Mouse (Mus musculus) gastrocnemius, adult 8-10 months (tissue): Measurements from ENCODE around the gene Pex19. TPM values are rescaled to one million over a fixed set of nuclear protein-coding genes. Genes with fewer than 3 reads are reported as not detected.

Source experiments
- DNase-seq, 2 experiments: peaks; one replicate each; pipeline ENCODE4 v3.0.0; 2022; ENCODE audit warnings: low spot score in 2 of 2
- total RNA-seq, 4 experiments: library from RNA; stranded (reverse); gene quantifications; 2 replicates each; pipeline ENCODE4 v1.2.4; 2022

The Pex19 gene
- total RNA-seq = 10 to 100 TPM; 74.5 to 83.0 (median 76.6) TPM

DNA sequence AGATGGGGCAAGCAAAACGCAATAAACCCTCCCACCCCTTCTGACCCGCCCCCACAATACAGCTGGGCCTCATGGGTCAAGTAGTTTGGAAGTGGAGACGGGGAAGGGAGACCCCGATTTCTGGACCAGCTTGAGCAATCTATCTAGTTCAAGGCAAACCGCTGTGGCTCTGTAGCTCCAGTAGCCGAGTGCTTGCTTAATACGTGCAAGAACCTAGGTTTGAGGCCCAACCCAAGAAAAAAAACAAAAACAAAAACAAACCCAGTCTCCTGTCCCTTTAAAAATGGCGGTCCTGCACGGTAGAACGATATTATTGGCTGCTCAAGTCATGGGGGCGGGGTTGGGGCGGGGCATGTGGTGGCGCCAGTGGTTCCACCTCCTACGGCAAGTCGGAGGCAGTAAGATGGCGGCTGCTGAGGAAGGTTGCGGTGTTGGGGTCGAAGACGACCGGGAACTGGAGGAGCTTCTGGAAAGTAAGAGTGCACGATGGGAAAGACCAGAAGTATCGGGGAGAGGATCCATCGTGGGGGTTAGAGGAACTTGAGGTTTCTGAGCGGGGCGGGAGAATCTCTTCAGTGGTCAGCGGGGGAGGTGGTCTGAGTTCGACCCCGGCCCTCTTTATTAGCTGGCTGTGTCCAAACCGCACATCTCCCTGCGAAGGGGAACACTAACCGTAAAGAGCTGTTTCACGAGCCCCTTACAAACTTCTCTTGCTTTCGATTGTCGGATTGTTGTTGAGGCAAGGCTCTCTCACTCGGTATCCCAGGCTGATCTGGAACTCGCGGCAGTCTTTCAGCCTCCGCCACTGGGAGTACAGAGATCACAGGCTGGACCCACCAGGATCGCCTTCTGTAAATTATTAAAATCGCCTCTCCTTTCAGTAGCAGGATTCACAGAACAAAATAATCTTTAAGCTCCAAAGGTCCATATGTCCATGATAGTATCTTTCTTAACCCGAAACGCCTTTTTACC is at the start of gene Pex19:
Gene Pex19 (plus strand): TSS at position 380 of the 972 bp plus-strand sequence.
- DNase-seq = peak; percentile 27 to 54

DNA sequence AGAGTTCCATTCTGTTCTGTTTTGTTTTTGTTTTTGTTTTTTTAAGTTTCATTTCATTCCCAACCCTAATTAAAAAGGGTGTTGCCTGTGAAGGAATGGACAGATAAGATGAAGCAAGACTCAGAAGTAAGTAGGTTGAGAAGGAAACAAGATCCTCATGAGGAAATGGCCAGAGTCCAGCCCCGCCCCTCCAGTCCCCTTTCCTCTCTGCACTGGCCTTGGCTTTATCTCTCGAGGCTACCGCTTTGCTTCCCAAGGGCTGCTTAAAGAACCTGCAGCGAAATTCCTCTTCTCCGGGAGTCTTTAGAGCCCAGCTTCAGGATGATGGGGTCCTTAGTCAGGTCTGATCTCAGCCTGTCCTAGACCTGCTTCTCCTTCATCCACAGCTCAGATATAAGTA is 48.6 kb upstream of the Pex19 start:
- DNase-seq = no peak

DNA sequence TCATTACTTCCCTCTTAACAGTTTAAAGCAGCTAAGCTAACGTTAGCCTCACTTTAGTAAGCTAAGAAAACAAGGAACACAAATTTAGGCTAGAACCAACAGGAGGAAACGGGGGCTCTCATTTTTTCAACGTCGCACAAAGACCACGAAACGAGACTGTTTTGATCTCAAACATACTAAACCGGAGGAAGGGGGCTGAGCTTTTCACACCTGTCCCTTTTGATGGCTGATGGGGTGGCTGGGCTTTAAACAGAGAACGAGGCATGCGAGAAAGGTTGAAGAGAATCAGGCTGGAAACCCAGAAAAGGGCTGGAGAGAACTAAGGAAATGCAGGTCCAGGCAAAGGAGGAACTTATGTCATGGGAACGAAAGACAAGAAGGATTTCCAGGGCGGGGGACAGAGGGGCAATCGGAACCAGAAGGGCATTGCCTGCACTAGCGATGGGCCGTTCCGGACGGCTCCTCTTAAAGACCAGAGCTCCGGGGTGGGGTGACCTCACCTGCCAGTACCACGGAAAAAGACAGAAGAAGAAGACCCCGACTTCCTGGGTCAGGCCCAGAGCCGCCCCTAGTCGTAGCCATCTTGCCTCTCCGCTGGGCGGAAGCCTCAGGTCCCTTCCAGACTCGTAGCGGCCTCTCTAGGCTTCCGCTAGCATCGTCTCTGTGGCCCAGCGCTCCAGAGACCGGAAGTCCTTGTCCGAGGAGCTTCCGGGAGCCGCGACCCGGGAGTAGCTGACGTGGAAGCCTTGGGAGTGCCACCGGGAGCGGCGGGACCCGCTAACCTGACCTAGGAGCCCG is 44.3 kb upstream of the Pex19 start, which contains the start of the genes Copa and Ncstn:
Gene Copa (plus strand): TSS at position 429 of the 798 bp plus-strand sequence.
Gene Ncstn (minus strand): TSS at position 695 of the 798 bp plus-strand sequence.
- DNase-seq = peak; percentile 87 to 91

DNA sequence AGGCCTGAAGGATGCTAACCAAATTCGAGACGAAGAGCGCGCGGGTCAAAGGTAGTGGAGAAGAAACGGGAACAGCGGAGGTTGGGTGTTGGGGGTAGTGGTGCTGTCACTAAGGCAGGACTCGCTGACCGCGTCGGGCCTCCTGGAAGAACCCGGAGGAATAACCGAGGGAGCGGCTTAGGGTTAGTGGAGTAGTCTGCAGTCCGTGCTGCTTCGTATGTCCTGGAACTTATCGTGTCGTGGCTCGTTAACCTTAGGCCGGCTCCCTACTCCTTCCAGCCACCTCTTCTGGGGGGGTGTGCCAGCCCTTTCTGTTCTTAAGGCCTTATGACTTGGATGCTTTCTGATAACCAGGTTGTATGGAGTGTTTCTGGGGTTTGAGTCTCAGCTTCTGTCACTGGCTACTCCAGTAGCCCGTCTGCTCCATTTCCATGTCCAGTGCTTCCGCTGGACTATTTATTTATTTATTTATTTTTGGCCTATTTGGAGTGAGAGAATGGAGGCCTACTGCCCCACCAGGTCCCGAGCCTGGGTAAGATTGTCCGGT is 43.6 kb upstream of the Pex19 start:
- no peak for DNase-seq

DNA sequence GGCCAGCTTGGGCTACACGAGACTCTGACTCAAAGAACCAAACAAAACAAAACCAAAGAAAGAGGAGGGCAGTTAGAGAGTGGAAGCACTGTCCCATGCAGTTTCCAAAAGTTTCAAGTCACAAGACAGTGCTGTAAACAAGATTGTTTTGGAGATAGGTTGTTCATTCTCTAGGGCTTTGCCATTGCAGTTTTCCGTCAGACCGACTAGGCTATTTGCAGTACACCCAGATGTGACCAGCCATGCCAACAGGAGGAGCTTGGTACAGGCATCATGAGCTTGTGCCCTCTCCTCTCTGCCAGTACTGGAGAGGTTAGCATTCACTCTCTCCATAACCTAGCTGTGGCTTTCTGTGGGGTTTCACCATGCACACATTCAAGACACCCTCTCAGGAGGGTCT is 33.0 kb upstream of the Pex19 start:
- no peak for DNase-seq

DNA sequence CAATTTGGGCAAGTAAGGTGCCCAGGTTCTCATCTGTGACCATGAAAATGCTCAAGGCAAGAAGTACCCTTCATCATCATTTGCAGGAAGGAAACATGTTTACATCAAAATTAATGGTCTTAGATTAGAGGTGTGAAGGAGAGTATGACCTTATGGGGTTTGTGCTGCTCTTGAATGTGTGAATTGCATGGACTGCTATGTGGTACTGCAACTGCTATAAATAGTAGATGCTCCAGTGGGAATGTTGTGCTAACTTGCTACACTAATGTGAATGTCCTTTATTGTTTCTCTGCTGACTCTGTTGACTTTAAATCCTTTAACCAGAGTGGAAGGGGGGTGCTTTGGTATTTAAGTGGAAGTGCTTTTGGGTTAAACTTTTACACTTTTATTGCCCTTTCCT is 32.3 kb upstream of the Pex19 start:
- DNase-seq = no peak

DNA sequence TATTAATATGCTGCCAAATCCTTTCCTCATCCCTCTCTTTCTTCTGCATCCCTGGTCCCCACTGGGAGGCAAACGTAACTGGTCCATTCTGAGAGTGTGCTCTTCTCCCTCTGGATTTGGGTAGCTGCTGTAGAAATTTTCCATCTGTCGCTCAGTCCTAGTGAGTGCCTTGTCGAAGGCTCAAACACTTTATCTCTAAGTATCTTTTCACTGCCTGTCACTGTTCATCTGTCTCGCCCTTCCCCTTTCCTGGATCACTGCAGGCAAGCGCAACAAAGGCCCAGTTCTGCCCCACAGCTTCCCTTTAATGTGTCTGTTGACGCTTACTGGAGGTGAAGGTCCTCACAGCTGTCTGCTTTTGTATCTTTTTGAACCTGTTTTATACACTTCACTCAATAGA is 31.4 kb upstream of the Pex19 start:
- DNase-seq = no peak

DNA sequence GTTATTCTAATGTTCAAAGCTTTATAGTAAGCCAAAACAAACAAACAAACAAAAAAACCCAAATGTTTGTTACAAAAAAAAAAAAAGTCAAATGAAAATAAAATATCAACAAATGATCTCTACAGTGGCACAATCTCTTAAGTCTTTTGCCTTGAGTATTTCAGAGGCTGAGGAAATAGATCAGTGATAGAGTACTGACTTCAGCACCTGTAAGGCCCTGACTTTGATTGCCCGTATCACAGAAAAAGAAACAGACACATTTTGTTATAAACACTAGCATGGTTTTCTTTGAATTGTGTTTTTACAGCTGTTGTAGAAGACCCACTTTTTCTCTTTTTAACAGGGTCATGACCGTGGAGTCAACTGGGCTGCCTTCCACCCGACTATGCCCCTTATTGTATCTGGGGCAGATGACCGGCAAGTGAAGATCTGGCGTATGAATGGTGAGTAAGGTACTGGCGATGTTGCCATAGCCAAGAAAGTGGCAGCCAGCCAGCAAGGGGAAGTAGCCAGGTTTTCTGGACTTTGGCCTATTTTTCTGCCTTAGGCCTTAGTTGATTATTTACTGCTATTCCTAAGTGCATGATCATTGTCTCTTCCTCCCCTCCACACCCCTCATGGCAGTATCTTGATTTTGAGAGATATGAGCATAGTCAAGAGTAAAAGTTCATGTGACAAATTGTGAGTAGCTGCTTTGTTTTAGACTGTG is 27.1 kb upstream of the Pex19 start:
- no peak for DNase-seq

DNA sequence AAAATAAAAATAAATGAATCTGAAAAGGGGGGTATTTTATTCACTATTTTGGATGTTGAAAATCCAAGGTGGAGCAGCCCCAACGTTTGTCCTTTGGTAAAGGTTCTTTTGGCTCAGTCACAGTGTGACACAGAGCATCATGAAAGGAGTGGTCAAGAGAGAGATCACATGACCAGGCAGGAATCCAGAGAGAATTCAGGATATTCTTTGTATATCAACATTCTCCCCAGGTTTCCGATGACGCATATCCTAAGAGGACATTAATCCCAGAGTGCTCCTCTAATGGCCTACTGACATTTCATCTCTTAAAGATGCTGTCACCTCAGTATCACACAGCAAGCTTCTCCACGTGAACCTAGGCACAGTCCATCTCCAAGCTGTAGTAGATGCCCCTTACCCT is 22.9 kb upstream of the Pex19 start:
- no peak for DNase-seq

DNA sequence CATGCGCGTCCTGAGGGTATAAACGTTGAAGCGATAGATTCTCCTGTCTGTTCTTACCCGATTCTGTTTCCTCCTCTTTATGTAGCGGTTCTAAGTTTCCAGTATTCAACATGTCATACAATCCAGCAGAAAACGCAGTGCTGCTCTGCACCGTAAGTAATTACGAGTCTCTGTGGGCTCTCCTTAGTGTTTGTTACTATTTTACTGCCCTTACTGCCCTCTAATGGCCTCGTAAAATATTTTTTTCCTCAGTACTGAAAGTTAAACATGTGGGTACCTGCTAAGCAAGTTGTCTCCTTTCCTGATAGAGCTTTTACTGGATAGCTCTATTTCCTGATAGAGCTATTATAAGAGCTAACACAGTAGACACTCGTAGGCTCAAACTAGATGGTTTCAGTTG is 21.5 kb upstream of the Pex19 start:
- no peak for DNase-seq

DNA sequence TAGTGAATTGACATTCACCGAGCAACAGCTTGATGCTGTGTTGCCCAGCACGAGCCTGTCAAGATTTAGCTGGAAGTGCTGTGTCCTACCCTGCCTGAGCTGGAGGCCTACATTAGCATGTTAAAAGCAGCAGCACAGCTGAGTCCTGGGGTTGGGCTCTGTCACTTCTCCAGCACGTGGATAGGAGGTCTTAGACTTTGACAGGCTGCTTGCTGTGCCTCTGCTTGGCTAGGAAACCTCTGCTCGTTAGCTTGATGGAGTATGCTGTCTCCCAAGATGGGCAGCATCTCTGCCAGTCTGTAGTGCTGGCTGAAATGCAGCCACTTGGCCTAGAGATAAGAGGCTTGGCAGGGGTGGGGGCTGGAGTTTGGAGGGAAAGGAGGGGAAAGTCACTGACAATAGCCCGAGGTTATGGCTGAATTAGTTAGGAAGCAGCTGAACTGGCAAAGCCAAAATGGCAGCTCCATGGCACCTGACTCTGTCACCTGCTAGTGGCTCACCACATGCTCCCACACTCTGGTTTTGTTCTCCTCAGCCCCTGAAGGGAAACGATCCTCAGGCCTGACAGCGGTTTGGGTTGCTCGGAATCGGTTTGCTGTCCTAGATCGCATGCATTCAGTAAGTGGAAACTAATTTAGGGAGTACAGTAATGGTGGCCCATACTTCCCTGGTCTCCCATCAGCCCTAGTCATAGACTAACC is 18.6 kb upstream of the Pex19 start:
- no peak for DNase-seq

DNA sequence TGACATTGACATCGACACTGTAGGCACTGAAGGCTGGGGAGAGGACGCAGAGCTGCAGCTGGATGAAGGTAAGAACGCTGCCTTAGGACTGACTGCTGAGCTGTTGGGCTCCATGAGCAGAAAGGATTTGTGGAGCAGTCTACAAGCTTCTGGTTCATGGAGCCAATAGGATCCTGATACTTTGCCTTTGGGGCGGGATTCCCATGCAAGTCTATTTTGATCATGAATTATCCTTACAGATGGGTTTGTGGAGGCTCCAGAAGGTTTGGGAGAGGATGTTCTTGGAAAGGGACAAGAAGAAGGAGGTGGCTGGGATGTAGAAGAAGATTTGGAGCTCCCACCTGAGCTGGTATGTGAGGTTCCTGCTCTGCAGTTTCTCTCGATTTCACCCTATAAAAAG is 9.6 kb upstream of the Pex19 start:
- no peak for DNase-seq

DNA sequence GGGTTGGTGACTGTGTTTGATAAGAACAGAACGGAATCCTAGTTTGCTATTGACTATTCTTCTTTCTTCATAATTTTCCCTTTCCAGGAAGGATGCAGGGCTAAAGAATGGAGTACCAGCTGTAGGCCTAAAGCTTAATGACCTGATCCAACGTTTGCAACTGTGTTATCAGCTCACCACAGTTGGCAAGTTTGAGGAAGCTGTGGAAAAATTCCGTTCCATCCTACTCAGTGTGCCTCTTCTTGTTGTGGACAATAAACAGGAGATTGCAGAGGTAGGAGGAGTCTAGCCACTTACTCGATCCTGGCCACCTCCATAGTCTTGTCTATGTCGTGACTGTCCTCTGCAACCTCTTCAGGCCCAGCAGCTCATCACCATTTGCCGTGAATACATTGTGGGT is 7.5 kb upstream of the Pex19 start:
- DNase-seq = no peak

DNA sequence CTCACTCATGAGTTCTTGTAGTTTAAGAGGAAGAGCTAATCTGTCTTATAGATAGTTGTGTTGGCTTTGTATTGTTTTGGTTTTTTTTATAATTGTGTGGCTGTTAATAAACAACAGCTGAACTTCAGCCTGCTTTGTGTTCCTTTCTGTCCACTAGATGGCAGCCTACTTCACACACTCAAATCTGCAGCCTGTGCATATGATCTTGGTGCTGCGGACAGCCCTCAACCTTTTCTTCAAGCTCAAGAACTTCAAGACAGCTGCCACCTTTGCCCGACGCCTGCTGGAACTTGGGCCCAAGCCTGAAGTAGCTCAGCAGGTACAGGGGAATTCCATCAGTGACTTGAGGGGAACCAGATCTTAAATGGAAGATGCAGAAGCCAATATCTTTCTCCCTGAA is 6.8 kb upstream of the Pex19 start:
- DNase-seq = peak in 1 of 2 experiments; percentile 31

DNA sequence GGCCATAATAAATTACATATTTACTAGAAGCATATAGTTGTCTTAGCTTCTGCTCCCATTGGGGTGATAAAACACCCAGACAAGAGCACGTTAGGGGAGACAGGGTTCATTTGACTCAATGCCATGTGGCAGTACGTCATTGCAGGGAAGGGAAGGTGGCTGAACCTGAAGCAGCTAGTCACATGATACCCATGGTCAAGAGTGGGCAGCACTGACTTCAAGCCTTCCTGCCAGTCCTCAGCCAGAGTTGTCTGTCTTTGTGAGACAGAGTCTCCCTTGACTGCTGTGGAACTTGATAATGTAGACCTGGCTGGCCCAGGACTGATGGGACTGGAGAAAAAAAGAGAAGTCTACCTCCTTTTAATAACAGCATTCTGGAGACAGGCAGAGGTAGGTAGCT is 3.9 kb upstream of the Pex19 start:
- no peak for DNase-seq

DNA sequence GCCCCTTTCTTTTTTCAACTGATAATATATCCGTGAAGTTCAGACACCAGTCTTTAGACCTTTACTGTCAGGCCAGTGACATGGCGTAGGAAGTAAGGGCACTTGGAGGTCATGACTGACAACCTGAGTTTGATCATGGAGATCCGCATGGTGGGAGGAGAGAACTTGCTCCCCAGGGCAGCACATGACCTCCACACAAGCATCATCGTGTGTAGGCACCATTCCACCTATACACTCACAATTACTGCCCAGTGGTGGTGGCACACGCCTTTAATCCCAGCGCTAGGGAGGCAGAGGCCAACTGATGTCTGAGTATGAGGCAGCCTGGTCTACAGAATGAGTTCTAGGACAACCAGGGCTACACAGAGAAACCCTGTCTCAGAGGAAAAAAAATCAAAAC is 2.0 kb upstream of the Pex19 start:
- no peak for DNase-seq

DNA sequence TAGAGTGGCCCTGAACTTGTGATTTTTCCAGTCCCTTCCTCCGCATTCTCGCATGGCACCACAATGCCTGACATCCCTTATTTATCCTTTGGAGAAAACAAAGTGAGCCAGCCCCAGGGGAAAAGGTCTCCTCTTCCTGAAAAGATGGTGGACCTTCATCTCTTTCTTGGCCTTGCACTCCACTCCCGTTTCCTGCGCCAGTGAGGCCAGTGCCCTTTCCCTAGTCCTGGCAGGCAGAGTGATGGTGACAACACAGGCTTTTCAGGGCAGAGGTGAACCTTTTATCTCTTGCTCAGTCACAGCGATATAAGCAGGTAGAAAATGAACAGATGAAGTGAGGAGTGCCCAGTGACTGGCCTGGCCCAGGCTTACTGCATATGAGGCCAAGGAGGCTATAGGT is 932 bp downstream of the Pex19 start:
- DNase-seq = no peak

DNA sequence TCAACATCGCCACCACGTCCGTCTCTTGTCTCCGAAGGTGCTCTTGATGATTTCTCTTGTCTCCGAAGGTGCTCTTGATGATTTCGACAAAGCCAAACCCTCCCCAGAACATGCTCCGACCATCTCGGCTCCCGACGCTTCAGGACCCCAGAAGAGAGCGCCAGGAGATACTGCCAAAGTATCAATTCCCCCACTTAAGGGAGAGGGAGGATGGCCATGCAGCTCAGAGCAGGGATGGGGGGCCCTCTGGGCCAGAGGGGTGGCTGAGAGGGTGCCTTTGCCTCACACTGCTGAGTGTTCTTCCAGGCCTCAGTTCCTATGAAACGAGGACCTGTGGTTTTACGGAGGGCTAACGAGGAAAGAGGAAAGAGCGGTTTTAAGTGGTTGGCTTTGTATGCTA is 2.0 kb downstream of the Pex19 start:
- no peak for DNase-seq

DNA sequence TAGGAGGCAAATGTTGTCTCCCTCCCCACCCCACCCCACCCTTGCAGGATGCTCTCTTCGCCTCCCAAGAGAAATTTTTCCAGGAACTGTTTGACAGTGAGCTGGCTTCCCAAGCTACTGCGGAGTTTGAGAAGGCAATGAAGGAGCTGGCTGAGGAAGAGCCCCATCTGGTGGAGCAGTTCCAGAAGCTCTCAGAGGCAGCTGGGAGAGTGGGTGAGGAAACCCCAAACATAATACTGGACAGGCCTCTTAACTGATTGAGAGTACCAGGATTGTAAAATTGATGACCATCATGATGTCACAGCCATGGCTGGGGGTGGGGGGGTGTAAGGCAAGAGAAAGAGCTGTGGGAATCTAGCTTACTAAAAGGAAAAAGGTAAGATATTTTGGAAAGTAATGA is 2.6 kb downstream of the Pex19 start:
- no peak for DNase-seq

DNA sequence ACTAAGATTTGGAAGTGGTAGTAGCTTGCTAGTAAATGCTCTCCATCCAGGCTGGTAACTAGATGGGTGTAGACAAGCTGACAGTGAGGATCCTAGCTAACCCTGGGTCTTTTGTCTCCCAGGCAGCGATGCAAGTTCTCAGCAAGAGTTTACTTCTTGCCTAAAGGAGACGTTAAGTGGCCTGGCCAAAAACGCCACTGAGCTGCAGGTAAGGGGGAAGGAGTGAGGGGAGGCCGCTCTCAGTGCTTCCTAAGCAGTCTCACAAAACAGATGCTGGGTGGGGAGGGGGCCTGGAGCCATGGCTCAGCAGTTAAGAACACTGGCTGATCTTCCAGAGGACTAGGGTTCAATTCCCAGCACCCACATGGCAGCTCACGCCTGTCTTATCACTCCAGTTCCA is 3.2 kb downstream of the Pex19 start:
- no peak for DNase-seq

DNA sequence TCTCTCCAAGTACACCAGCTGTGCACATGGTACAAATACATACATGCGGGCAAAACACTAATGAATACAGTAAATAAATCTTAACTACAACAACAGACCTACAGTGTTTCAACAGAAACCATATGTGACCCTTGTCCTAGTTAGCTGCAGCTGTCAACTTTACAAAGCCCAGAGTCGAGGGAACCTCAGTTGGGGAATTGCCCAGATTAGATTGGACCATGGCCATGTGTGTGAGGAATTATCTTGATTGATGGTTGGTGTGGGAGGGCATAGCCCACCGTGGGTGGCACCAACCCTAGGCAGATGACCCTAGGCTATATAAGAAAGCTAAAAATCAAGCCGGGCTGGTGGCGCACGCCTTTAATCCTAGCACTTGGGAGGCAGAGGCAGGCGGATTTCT is 5.8 kb downstream of the Pex19 start:
- DNase-seq = no peak
